Mouse (Mus musculus): ENCODE results near the gene Wnt5a. TPM values are rescaled to one million over a fixed set of nuclear protein-coding genes. Genes with fewer than 3 reads are reported as not detected.

Gene Wnt5a
- total and polyA plus RNA-seq, 2 experiments from 2014 or later: 11.4 to 14.3 TPM

GRCm38 (mm10) chr14:28508288-28509258, 4.0 kb downstream of the Wnt5a start:
- no peaks in the 10 kb centered on the region for H3K36me3 ChIP-seq (ENCODE audit: insufficient read depth)
- H3K27me3 ChIP-seq (ENCODE audit: insufficient read depth, low read length): peaks cover 39% of the 10 kb centered on the region
- peak overlapping the region; percentile 41 for H3K9ac ChIP-seq
- H3K4me3 ChIP-seq (ENCODE audit: low read depth, low read length): peak overlapping the region; percentile 36
- no peak overlapping the region for H3K27ac ChIP-seq (ENCODE audit: low read depth, low read length)
- H3K9me3 ChIP-seq (ENCODE audit: low read length): no peaks in the 10 kb centered on the region
- ATAC-seq (no peak), DNase-seq (no peak)
- 26% methylated on average over 27 of the region's 27 CpGs for WGBS
- no peak for TF ChIP-seq CTCF (IDR thresholded peaks at IDR 0.05; ENCODE audit: low read depth)
- H3K4me1 ChIP-seq (ENCODE audit: insufficient read depth): peaks cover 12% of the 10 kb centered on the region
- H3K4me2 ChIP-seq (ENCODE audit: low read depth): peak overlapping the region; percentile 94

- Histone ChIP-seq H3K4me2 (ENCODE audit: low read depth) (peak overlapping the region; percentile 94), H3K27ac (ENCODE audit: low read depth, low read length) (no peak overlapping the region; the same call in 1 of the 2 replicates), H3K36me3 (ENCODE audit: insufficient read depth) (no peaks in the 10 kb centered on the region), H3K9me3 (ENCODE audit: low read length) (no peaks in the 10 kb centered on the region), H3K9ac (peak overlapping the region; percentile 41), H3K4me3 (ENCODE audit: low read depth, low read length) (peak overlapping the region; percentile 36), H3K4me1 (ENCODE audit: insufficient read depth) (peaks cover 12% of the 10 kb centered on the region), H3K27me3 (ENCODE audit: insufficient read depth, low read length) (peaks cover 39% of the 10 kb centered on the region)
- peak; percentile 45 for DNase-seq
- 1% methylated on average over 47 of the region's 47 CpGs for WGBS
- no peak for TF ChIP-seq CTCF (IDR thresholded peaks at IDR 0.05; ENCODE audit: low read depth)
- ATAC-seq: 0 out of 2 replicates have a peak, but pooled peaks have one; percentile 12
Observed at GRCm38 (mm10) chr14:28509441-28510340, 5.1 kb downstream of the Wnt5a start.

GRCm38 (mm10) chr14:28510341-28511028, 5.9 kb downstream of the Wnt5a start:
- Histone ChIP-seq H3K9ac (peak overlapping the region; percentile 41), H3K4me2 (ENCODE audit: low read depth) (peak overlapping the region; percentile 94), H3K27me3 (ENCODE audit: insufficient read depth, low read length) (peaks cover 39% of the 10 kb centered on the region), H3K4me1 (ENCODE audit: insufficient read depth) (peaks cover 11% of the 10 kb centered on the region), H3K36me3 (ENCODE audit: insufficient read depth) (no peaks in the 10 kb centered on the region), H3K4me3 (ENCODE audit: low read depth, low read length) (peak overlapping the region; percentile 36), H3K9me3 (ENCODE audit: low read length) (no peaks in the 10 kb centered on the region), H3K27ac (ENCODE audit: low read depth, low read length) (peak overlapping the region; percentile 35; the same call in 1 of the 2 replicates)
- 3% methylated on average over 29 of the region's 29 CpGs for WGBS
- peak; percentile 53 for DNase-seq
- TF ChIP-seq CTCF (IDR thresholded peaks at IDR 0.05; ENCODE audit: low read depth): peak; percentile 53
- ATAC-seq: no peak

- 1% methylated on average over 39 of the region's 41 CpGs for WGBS
- no peaks in the 10 kb centered on the region for H3K36me3 ChIP-seq (ENCODE audit: insufficient read depth)
- H3K4me3 ChIP-seq (ENCODE audit: low read depth, low read length): peak overlapping the region; percentile 36
- no peak for TF ChIP-seq CTCF (IDR thresholded peaks at IDR 0.05; ENCODE audit: low read depth)
- H3K27me3 ChIP-seq (ENCODE audit: insufficient read depth, low read length): peaks cover 39% of the 10 kb centered on the region
- peak overlapping the region; percentile 35; the same call in 1 of the 2 replicates for H3K27ac ChIP-seq (ENCODE audit: low read depth, low read length)
- DNase-seq: no peak
- peaks cover 8% of the 10 kb centered on the region for H3K4me1 ChIP-seq (ENCODE audit: insufficient read depth)
- ATAC-seq: no peak
- H3K9ac ChIP-seq: peak overlapping the region; percentile 41
- H3K9me3 ChIP-seq (ENCODE audit: low read length): no peaks in the 10 kb centered on the region
- peak overlapping the region; percentile 94 for H3K4me2 ChIP-seq (ENCODE audit: low read depth)
Observed at GRCm38 (mm10) chr14:28511029-28511651, 6.6 kb downstream of the Wnt5a start.

- H3K4me2 ChIP-seq (ENCODE audit: low read depth): no peak overlapping the region
- H3K36me3 ChIP-seq (ENCODE audit: insufficient read depth): no peaks in the 10 kb centered on the region
- H3K27ac ChIP-seq (ENCODE audit: low read depth, low read length): no peak overlapping the region
- ATAC-seq: no peak
- H3K27me3 ChIP-seq (ENCODE audit: insufficient read depth, low read length): peaks cover 29% of the 10 kb centered on the region
- WGBS: 73% methylated on average over 5 of the region's 5 CpGs
- H3K4me1 ChIP-seq (ENCODE audit: insufficient read depth): peaks cover 8% of the 10 kb centered on the region; the same call in 1 of the 2 replicates
- H3K9me3 ChIP-seq (ENCODE audit: low read length): no peaks in the 10 kb centered on the region
- H3K4me3 ChIP-seq (ENCODE audit: low read depth, low read length): no peak overlapping the region
- no peak overlapping the region for H3K9ac ChIP-seq
- no peak for DNase-seq
- TF ChIP-seq CTCF (IDR thresholded peaks at IDR 0.05; ENCODE audit: low read depth): no peak
Observed at GRCm38 (mm10) chr14:28512805-28513590, 8.4 kb downstream of the Wnt5a start.
